Mouse (Mus musculus): ENCODE measurements around the gene Hnf1b.

Hnf1b gene

DNA sequence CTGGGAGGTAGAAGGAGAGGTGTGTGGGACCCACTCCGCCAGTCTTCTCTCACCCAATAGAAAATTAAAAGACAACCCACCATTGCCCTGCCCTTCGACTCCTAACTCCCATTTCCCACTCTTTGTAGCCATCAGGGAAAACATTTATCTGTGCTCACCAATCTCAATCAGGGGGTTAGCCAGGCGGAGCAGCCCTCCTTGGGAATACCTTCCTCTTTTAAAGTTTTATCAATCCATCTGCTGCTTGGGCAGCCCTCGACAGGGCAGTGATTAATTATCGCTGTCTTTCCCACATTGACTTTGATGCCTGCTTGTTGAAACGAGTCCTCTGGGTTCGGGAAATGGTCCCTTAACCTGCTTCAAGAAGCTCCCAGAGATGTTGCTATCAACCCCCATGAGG lies 47.7 kb downstream of the Hnf1b start:
- no peak for DNase-seq

DNA sequence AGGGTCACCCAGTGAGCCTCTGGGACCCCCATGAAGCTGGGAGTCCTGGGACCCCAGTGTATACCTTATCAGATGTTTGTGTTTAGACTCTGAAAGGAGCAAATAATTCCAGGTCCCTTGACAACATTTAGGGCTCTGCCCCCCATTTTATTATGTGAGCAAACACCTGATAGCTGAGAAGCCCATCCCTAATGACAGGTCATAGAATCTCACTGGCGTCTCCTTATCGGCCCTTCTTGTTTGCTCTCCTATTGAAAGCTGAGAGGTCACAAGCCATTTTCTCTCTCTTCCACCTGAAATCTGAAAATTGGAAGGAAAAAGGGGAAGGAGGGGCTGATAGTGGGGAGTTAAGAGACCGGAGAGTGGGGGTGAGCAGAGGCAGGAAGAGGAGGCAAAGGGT lies 52.9 kb downstream of the Hnf1b start:
- no peak for DNase-seq

DNA sequence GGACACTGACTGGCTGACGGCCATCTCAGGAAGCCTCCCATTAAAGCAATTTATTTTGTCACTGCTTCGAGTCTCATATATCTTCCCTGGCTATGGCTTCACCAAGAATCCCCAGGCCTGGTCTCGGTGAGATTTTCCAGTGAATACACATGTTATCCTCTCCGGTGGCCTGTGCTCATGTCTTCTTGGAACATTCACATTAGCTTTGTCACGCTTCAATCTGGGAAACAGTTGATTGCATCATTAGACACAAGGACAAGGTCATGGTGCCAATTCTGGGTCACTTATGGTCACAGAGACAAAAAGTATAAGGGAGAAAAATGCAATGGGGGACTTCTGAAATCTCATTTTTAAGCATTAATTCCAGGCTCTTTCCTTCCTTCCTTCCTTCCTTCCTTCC lies 55.9 kb downstream of the Hnf1b start:
- no peak for DNase-seq

DNA sequence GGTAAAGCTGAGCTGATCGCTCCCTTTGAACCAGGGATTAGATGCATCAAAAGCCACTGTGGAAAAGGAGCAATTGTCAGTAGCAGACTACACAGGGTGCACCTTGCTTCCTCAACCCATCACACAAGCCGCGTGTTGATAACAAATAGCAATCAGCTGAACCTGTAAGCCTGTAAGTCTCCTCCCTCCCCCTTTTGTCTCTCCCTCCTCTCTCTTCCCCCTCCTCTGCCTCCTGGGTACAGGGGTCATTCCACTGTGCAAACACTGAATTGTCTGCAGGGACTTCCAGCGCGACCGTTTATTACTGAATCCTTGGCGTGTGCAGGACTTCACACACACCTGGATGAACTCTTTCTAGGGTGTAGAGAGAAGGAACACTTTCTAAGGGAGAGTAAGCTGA lies 58.5 kb downstream of the Hnf1b start:
- DNase-seq = no peak

DNA sequence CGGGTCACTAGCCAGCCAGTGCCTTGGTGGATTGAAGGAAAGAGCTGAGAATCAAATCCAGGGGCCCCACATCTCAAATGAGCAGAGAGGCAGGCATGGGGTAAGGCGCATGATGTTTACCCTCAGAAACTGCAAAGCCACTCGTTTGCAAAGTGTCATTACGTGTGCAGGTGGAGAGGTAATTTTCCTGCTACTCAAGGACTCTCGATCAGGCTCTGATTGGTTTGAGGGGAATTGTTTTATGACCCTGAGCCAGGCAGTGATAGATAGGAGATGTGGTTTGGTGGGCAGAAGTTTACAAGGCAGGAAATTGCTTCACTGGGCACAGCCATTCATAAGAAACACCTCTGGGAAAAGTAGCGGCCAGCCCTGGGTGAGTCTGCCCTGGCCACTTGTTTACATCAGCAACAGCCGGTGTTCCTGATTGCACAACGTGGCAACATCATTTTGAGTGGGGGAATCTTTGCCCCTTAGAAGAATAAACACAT lies 64.0 kb downstream of the Hnf1b start:
- no peak for DNase-seq

DNA sequence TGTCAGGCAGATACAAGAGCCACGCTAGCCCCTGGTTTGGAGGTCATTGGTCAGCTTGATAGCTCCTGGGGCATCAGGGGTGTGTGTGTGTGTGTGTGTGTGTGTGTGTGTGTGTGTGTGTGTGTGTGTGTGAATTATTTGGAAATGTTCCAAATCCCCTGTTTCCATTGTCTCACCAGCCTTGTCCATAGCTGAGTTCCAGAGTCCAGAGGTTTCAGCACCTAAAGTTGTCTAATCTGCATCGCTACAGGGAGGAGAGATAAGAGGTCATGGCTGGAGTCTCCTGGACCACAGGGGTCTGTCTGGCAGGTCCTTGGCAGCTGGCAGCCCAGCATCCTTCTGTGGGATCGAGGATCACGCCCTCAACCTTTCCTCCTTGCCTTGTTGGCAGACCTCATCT lies 64.6 kb downstream of the Hnf1b start:
- DNase-seq = no peak

DNA sequence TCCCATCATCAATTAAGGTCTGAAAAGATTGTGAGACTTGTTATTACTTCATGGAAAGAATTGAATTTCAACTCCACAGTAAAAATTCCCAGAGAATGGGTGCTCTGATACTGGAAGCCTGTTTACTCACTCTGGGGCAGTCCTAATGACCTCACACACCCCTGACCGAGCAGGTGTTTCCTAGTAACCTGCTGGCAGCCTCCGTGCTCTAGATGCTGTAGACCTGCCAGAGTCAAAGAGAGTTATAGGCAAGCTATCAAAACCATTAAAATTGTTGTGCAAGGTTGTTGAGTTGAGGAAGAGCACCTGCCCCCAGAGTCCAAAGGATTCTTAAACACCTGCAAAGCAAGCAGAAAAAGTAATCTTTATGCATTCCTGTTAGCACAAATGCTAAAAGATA lies 72.7 kb downstream of the Hnf1b start:
- no peak for DNase-seq

DNA sequence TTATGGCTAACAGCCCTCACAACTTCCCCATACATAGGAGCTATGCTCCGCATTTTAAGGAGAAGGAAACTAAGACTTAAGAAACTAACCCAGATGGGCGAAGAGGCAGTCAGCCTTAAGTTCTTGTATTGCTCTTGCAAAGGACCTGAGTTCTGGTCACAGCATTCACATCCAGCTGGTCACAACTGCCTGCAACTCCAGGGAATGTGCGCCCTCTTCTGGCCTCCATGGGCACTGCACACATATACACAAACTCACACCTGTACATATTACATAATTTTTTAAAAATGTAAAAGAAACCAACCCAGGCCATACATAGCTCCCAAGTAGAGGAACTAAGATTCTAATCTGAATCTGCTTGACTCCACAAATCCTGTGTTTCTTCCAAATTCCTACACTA lies 77.2 kb downstream of the Hnf1b start:
- peak; percentile 27 for DNase-seq

DNA sequence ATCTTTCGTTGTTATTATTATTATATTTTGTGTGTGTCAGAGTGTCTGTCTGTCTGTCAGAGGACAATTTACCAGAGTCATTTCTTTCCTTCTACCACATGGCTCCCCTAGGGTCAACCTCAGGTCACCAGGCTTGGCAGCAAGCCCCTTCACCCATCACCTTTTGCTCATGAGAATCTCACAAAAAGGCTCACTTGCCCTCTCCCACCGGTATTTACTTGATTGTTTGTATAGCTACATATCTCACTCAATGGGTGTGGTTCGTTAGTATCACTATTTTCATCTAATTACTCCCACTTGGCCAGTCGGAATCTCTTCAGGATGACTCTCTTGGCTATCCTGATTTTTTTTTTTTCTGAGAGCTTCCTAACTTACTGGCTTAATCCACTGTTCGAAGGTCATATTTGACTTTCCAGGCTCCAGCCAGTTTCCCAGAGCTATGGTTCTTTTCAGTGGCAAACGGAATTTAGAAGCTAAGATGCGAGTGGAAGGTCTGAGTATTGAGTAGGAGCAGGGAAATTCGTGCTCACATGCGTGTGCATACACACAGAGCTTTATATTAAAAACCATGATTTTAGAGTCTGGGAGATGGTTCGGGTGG lies 82.7 kb downstream of the Hnf1b start:
- no peak for DNase-seq

DNA sequence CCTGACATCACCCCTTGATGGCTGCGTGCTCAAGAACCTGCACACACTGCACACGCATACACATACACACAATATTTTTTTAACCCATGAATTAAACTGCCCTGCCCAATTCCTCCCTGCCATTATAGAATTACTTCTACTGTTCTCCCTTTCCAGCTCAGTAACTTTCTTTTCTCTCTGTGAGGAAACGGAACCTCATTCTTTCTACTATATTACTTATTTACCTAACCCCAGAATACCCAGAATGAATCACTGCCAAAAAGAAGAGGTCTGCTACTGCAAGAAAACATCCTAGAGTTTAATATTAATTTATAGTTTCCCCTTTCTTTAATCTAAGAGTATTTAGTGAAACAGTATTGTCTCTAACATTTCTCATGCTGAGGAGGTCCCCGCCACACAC lies 83.5 kb downstream of the Hnf1b start:
- DNase-seq = no peak

DNA sequence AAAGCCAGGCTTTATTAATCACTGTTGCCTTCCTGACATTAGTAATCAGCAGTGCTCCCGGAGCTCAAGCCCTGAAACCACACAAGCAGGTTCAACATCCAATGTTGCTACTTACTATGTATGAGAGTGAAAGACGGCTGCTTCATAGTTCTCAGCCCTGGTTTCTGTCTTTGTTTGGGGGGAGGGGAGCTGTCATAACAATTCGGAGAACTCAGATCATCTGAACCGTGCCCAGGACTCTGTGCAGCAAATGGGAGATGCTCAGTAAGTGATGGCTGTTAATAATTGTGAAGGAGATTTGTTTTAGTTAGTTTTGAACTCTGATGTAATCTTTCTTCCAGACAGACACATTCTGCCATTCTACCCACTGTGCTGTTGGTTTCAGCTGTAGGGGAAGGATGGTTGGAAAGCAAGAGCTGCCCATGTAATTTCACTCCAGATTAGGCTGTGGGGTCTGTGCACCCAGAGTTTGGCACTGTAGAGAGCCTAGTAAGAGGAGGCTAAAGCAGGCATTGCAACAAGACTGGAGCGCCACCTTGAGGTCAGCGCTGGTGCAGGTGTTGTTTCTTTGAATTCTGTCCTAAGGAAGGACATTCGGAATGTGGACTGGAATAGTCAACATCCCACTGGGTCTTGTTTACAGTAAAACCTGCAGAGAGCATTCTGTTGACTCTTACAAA lies 86.3 kb downstream of the Hnf1b start:
- DNase-seq = peak; percentile 59

DNA sequence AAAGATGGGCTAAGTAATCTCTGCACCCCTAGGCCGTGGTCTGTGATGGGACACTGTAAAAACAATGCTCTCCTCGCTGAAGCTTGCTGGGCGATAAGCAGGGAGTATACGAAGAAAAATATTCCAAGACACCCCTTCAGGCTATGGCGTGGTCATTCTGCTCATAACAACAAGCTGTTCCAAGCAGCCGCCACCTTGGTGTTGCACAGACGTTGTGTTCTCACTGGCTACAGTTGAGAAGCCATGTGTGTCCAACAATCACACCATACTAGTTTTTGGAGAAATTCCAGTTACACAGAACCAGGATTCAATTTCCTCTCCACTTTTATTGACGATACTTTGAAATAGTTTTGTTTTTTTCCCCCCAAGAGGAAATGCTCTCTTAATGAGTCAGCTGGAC lies 88.7 kb downstream of the Hnf1b start:
- no peak for DNase-seq

DNA sequence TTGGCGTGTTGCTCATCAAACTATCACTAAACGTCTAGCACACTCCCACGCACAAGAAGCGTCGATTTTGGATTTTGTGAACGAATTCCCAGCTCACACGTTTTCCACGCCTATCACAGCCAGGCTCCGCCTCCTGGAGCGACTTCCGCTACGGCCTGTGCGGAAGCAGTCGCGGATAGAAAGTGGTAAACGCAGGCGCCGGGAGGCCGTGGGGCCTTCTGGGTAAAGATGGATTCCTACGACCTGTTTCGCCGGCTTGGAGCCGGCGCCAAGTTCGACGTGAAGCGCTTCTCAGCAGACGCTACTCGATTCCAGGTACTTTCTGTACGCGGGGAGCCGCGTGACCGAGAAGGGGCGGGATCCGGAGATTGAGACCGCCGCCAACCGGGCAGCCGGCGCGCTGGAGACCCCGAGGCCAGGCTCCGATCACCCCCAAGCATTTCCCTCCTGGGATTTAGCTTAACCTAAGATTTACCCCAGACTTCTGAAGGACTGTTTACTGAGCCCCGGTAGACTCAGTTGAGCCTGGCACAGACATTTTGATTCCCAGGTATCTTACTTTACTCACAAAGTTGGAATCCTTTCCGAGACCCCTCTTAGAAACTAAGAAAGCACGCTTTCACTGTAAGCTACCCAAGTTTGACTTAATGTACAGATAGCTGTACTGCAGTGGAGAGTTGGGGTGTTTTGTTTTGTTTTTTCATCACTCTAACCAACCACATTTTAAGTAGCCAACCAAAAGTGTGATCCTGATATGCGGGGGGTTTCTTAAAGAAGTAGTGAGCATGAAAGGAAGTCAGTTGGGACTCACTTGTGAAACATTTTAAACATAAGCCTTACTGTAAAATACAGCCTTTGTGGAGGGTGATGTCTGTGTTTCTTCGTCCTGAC lies 92.3 kb downstream of the Hnf1b start, which contains the start of gene Ddx52:
Ddx52 (plus strand) TSS at position 113 of the 891 bp plus-strand sequence.
- DNase-seq = peak; percentile 87
